Mouse (Mus musculus) intestine, embryonic 14.5 days (tissue): ENCODE measurements around the gene Tm9sf1. TPM values are rescaled to one million over a fixed set of nuclear protein-coding genes. Genes with fewer than 3 reads are reported as not detected.

Experiments used
- ATAC-seq: fragments of 200-750 bp; cut with Nextera tagmentation; replicated peaks from 2 replicates; pipeline ENCODE4 v1.8.0; 2017; ENCODE audit warnings: low read depth, moderate number of reproducible peaks, moderate TSS enrichment, moderate library complexity; ENCODE audit not compliant: low FRiP score, low TSS enrichment
- DNase-seq: peaks from one replicate; pipeline ENCODE4 v3.0.0-alpha.2; 2018; ENCODE audit warnings: low spot score
- H3K27ac ChIP-seq: fragments of 300-500 bp; sonication (generic); 2 replicates; pipeline ENCODE4 v1.5.1; 2014; ENCODE audit warnings: low read depth, mild to moderate bottlenecking, control low read depth
- H3K27me3 ChIP-seq: fragments of 300-500 bp; sonication (generic); replicated peaks from 2 replicates; pipeline ENCODE4 v1.6.1; 2014; ENCODE audit warnings: low read length, control low read depth; ENCODE audit not compliant: control insufficient read depth, insufficient read depth
- H3K36me3 ChIP-seq: fragments of 300-500 bp; sonication (generic); 2 replicates; pipeline ENCODE4 v1.6.1; 2014; ENCODE audit warnings: low read length, control low read depth; ENCODE audit not compliant: control insufficient read depth, insufficient read depth
- H3K4me1 ChIP-seq: fragments of 300-500 bp; sonication (generic); replicated peaks from 2 replicates; pipeline ENCODE4 v1.6.1; 2014; ENCODE audit warnings: low read length, control low read depth, mixed read lengths; ENCODE audit not compliant: control insufficient read depth, insufficient read depth
- H3K4me2 ChIP-seq: fragments of 300-500 bp; sonication (generic); 2 replicates; pipeline ENCODE4 v1.6.1; 2014; ENCODE audit warnings: low read length
- H3K4me3 ChIP-seq: fragments of 300-500 bp; sonication (generic); 2 replicates; pipeline ENCODE4 v1.5.1; 2014; ENCODE audit warnings: low read depth, low read length, control low read depth, mixed read lengths
- H3K9ac ChIP-seq: fragments of 300-500 bp; sonication (generic); 2 replicates; pipeline ENCODE4 v1.6.1; 2014; ENCODE audit warnings: mild to moderate bottlenecking, low read length
- H3K9me3 ChIP-seq: fragments of 300-500 bp; sonication (generic); 2 replicates; pipeline ENCODE4 v1.6.1; 2016; ENCODE audit warnings: low read length, control low read depth; ENCODE audit not compliant: control insufficient read depth
- WGBS: fragments of 180-500 bp; shearing (Covaris S2); extraction: QIAGEN DNeasy Blood & Tissue Kit; methylation state at CpG from one replicate; pipeline ENCODE4 v1.1.7; 2014; 5-methylcytosine and 5-hydroxymethylcytosine counted together
- polyA plus RNA-seq: library from polyadenylated mRNA; unstranded; fragments of >200 nt; fragmentation: Nextera tagmentation; extraction: Ambion mirVana; gene quantifications from 2 replicates; pipeline ENCODE4 v1.2.1, GENCODE M21; 2014

The Tm9sf1 gene
- polyA plus RNA-seq, 1 experiment from 2014 or later: 114 TPM

DNA sequence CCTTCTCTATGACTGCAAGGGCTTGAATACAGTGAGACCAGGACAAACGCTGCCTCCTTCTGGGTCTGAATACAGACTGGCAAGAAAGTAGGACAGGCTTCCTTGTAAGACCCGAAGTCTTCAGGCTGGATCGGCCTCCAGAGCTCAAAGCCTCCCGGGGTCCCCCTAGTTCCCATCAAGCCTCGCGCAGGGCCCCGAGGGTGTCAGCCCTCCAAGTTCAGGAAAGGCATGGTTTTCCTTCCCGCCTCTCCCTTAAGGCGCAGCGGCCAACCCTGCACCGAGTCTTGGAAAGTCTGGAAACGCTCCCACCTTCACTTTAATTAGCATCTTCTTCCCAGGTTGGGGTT is 27.9 kb upstream of the Tm9sf1 start:
- no peak for DNase-seq
- Histone ChIP-seq H3K27me3 (no peaks in the 10 kb centered on the region), H3K36me3 (peaks cover 34% of the 10 kb centered on the region), H3K9ac (peak overlapping the region; percentile 80), H3K27ac (peak overlapping the region; percentile 73), H3K4me3 (peak overlapping the region; percentile 96), H3K9me3 (no peaks in the 10 kb centered on the region), H3K4me1 (peaks cover 17% of the 10 kb centered on the region; the same call in 1 of the 2 replicates), H3K4me2 (peak overlapping the region; percentile 96)
- peak; percentile 9; the same call in 1 of the 2 replicates for ATAC-seq
- WGBS: 0% methylated on average over 12 of the region's 12 CpGs

DNA sequence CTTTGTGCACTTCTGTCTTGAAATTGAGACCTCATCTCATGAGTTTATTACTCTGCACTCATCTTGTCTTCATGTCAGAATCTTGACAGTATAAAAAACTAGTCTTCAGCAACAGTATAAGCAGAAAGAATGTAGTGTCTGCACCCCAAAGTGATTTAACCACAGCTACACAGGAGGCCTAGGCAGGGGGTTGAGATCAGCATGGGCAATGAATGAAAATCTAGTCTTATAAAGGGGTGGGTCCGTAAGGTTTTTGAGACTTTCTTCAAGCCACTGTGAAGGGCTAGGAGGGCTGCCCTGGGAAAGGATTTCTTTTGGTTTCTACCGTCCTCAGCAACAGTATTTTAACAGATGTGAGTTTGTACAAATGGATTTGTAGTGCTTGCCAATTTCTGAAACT is 17.0 kb upstream of the Tm9sf1 start:
- WGBS: 47% methylated on average over 2 of the region's 2 CpGs
- DNase-seq (no peak), ATAC-seq (no peak)
- Histone ChIP-seq H3K27me3 (no peaks in the 10 kb centered on the region), H3K9ac (no peak overlapping the region), H3K4me1 (peaks cover 5% of the 10 kb centered on the region; the same call in 1 of the 2 replicates), H3K27ac (no peak overlapping the region; the same call in 1 of the 2 replicates), H3K4me2 (peak overlapping the region; percentile 62), H3K9me3 (no peaks in the 10 kb centered on the region), H3K36me3 (peaks cover 47% of the 10 kb centered on the region), H3K4me3 (0 out of 2 replicates have a peak overlapping the region, but pooled peaks have one; percentile 88)

DNA sequence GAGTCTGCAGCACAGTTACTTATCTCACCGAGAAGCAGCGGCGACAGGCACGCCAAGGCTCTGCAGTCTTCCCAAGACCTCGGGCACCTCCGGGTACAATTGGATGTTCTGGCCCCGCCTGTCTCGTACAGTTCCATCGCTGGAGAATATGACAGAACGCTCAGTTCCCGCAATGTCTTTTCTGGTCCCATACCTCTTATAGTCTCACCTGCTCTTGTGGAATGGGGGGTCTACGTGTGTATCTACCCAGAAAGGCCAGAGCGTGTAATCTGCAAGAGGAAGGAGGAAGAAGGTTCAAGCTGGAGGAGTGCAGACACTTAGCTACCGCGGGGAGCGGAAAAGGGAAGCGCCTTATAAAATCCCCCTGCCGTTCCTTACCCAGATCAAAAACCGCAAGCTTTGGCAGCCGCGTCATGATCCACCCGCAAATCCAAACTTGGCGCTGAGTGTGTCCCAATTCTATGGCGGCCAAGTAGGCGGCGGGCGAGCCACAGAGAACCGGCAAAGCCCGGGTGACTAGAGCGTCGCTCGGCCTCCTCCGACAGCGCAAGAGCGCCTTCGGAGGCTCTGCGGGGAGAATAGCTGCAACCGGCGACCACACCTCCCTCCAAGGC is 16.5 kb upstream of the Tm9sf1 start, which contains the start of gene Mdp1:
Mdp1 (minus strand) TSS at position 549 of the 614 bp plus-strand sequence.
- Histone ChIP-seq H3K4me2 (peak within 1 kb of the TSS; percentile 62), H3K4me1 (peaks cover 5% of the 10 kb centered on the region; the same call in 1 of the 2 replicates), H3K36me3 (peaks cover 45% of the 10 kb centered on the region), H3K9ac (peak within 1 kb of the TSS; percentile 72), H3K27ac (peak within 1 kb of the TSS; percentile 43; the same call in 1 of the 2 replicates), H3K27me3 (no peaks in the 10 kb centered on the region), H3K4me3 (peak within 1 kb of the TSS; percentile 88), H3K9me3 (no peaks in the 10 kb centered on the region)
- DNase-seq (peak; percentile 80), ATAC-seq (peak; percentile 84)
- 1% methylated on average over 39 of the region's 39 CpGs for WGBS

DNA sequence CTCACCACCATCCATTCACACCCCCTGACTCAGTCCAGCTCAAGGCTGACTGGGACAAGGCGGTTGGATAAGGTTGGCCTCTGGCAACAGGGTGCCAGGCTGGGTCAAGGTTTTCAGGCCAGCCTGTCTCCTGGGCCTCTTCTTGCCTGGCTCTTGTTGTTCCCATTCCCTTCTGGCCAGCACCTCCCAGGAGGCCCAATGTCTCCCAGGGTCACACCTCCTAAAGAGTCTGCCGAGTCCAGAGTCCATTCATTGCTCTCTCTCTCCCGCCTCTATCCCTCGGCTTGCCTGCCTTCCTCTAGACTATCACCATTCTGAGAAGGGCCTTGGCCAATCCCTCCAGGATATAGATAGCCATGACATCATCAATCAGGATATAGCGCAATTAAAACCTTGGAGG is 14.4 kb upstream of the Tm9sf1 start:
- Histone ChIP-seq H3K27me3 (no peaks in the 10 kb centered on the region), H3K9me3 (no peaks in the 10 kb centered on the region), H3K27ac (no peak overlapping the region), H3K4me3 (no peak overlapping the region), H3K36me3 (peaks cover 33% of the 10 kb centered on the region), H3K4me1 (peaks cover 5% of the 10 kb centered on the region; the same call in 1 of the 2 replicates), H3K4me2 (no peak overlapping the region), H3K9ac (no peak overlapping the region)
- DNase-seq (no peak), ATAC-seq (peak; percentile 36; the same call in 1 of the 2 replicates)
- 84% methylated on average over 5 of the region's 5 CpGs for WGBS

DNA sequence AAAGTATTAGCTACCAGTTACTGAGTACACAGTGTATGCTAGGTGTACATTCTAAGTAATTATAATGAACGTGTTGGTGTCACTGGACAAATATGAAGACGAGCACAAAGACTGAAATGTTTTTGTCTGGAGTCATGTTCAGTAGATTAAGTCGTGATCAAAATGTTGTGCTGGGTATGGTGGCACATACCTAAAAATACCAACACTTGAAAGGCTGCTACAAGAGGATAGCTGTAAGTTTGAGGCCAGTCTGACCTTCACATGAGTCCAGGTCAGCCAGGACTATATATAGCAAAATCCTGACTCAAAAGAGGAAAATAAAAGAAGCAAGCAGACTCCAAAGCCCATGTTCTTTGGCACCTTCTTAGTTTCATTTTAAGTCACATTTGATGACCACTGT is 13.3 kb upstream of the Tm9sf1 start:
- ATAC-seq (no peak), DNase-seq (no peak)
- Histone ChIP-seq H3K36me3 (peaks cover 24% of the 10 kb centered on the region), H3K4me1 (peaks cover 5% of the 10 kb centered on the region; the same call in 1 of the 2 replicates), H3K9me3 (no peaks in the 10 kb centered on the region), H3K27ac (no peak overlapping the region), H3K4me3 (no peak overlapping the region), H3K4me2 (no peak overlapping the region), H3K27me3 (no peaks in the 10 kb centered on the region), H3K9ac (no peak overlapping the region)
- 84% methylated on average over 3 of the region's 3 CpGs for WGBS

DNA sequence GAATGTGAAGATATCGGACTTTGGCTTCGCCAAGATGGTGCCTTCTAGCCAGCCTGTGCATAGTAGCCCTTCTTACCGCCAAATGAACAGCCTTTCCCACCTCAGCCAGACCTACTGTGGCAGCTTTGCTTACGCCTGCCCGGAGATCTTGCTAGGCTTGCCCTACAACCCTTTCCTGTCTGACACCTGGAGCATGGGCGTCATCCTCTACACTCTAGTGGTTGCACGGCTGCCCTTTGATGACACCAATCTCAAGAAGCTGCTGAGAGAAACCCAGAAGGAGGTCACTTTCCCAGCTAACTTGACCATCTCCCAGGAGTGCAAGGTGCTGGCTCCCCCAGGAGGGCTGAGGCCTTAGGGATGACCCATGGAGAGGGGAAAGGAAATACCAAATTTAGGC is 7.9 kb upstream of the Tm9sf1 start:
- Histone ChIP-seq H3K9me3 (no peaks in the 10 kb centered on the region), H3K27ac (no peak overlapping the region), H3K4me1 (no peaks in the 10 kb centered on the region), H3K4me2 (no peak overlapping the region), H3K36me3 (peaks cover 6% of the 10 kb centered on the region; the same call in 1 of the 2 replicates), H3K27me3 (no peaks in the 10 kb centered on the region), H3K4me3 (no peak overlapping the region), H3K9ac (no peak overlapping the region)
- no peak for ATAC-seq
- no peak for DNase-seq
- 88% methylated on average over 7 of the region's 7 CpGs for WGBS

DNA sequence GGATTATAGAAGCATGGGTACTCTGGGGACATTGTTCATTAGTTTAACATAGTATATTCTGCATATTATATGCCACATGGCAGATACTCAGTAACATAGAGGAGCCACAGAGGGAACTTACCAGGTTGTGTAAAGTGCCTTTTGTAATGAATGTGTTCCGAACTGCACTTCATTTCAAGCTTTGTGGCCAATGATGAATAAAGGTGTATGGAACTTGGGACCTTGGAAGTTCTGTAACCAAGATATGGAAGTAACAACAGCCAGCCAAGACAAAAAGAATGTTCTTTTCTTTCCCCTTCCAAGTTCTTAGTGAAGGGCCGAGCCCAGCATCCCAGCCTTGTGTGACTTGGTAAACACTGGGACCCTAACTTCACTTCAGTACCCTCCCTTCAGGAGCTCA is 6.3 kb upstream of the Tm9sf1 start, which contains the start of gene Tssk4:
Tssk4 (plus strand) TSS at position 301 of the 400 bp plus-strand sequence.
- no peak within 1 kb of the TSS for H3K4me3 ChIP-seq
- DNase-seq: no peak
- H3K4me2 ChIP-seq: no peak within 1 kb of the TSS
- ATAC-seq: no peak
- H3K4me1 ChIP-seq: peaks cover 6% of the 10 kb centered on the region
- H3K36me3 ChIP-seq: peaks cover 13% of the 10 kb centered on the region; the same call in 1 of the 2 replicates
- H3K27ac ChIP-seq: no peak within 1 kb of the TSS
- no peaks in the 10 kb centered on the region for H3K27me3 ChIP-seq
- H3K9me3 ChIP-seq: no peaks in the 10 kb centered on the region
- H3K9ac ChIP-seq: no peak within 1 kb of the TSS
- 97% methylated on average over 2 of the region's 2 CpGs for WGBS

DNA sequence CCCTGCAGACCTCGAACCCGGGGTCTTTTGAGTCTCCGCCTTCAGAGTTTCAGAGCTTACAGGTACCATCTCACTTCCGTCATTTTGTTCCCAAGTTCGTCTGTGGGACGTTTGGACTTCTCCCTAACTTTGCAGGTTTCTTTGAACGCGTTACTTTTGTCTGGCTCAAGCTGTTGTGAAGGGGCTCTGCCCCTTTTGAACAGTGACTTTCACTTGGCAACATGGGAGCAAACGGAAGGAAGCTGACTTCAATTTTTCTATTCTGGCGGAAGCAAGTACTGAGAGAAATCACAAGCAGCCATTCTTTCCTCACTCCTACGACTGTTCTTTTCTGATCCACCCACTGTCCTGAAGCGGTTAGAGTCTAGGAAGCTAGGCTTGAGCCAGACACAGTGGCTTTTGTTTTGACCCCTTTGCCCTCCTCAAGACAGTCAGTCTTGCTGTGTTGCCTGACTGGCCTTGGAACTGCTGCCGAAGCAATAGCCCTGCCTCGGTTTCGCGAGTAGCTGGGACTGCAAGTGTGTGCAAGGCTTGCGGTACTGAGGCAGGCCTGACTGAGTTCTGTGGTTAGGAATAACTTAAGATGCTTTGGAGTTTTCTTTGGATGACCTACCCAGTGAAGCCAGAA is 769 bp upstream of the Tm9sf1 start:
- peak overlapping the region; percentile 96 for H3K9ac ChIP-seq
- peak overlapping the region; percentile 97 for H3K4me3 ChIP-seq
- H3K36me3 ChIP-seq: peaks cover 34% of the 10 kb centered on the region
- DNase-seq: peak; percentile 56
- peaks cover 19% of the 10 kb centered on the region for H3K4me1 ChIP-seq
- H3K9me3 ChIP-seq: no peaks in the 10 kb centered on the region
- 22% methylated on average over 17 of the region's 17 CpGs for WGBS
- ATAC-seq: no peak
- H3K4me2 ChIP-seq: peak overlapping the region; percentile 88
- peak overlapping the region; percentile 96 for H3K27ac ChIP-seq
- H3K27me3 ChIP-seq: no peaks in the 10 kb centered on the region
